Mouse (Mus musculus) kidney, postnatal 25 days (tissue): ENCODE data around the gene Cckar.
"Not testable (repeated sequence)": the region's sequence is repeated elsewhere in the genome, so short reads cannot be mapped to it uniquely, and the experiment has no call there.

Source experiments
- DNase-seq, 2 experiments: peaks; one replicate each; pipeline ENCODE4 v3.0.0; 2021; ENCODE audit warnings: mixed read lengths in 2 of 2

Gene Cckar

GRCm38 (mm10) chr5:53707235-53708177 is at the start of gene Cckar:
TSS of gene Cckar (minus strand) at chr5:53707705.
- DNase-seq: peak; percentile 60 to 82

DNA sequence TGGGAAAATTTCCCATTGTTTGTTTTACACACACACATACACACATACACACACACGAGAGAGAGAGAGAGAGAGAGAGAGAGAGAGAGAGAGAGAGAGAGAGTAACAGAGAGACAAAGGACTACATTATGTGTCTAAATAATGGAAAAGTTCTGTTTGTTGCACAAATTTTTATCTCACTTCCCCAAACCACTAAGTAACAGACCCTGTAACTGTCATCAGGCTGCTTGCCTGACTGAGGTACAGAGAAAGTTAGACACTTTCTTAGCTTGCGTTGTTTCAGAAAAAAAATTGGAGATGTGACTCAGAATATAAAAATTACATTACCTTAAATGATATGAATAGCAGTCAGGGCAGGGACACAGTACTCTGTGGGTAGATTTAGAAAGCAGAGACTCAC is 36.6 kb upstream of the Cckar start:
- DNase-seq: no peak

DNA sequence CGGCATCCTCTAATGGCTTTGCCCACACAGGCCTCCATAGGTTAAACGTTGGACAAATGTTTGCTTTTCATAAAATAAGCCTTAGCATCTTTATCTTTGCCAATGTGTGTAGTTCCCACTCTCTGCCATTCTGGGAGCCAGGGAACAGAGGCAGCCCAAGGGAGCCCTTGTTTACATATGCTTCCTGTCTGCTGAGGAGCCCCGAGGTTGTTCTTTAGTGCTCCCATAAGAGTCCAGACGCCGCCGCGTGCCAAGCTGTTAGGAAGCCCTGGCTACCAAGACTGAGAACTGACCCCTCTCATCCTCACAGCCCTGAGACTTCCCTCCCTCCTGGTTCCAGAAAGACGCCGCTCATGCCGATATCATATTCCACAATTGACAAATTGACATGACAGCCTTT is 25.4 kb upstream of the Cckar start:
- no peak for DNase-seq

GRCm38 (mm10) chr5:53727606-53728005 is 20.1 kb upstream of the Cckar start:
- DNase-seq: peak; percentile 18 to 39

DNA sequence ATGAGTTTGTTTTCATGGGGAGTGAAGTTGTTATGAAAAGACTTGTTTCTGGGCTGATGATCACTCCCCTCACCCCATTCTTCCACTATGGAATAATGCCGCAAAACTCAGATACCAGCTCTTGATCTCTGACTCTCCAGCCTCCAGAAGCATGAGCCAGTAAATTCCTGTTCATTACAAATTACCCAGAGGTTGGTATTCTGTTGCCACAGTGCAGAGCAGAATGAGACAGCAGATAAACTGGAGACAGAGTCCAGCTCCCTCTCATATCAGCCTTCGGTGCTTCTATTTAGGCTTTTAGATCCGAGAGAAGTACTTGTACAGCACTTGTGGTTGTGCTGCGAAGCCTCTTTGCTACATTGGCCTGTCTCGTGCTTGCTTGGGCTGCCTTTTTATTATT is 18.5 kb upstream of the Cckar start:
- DNase-seq: peak in 1 of 2 experiments; percentile 13

DNA sequence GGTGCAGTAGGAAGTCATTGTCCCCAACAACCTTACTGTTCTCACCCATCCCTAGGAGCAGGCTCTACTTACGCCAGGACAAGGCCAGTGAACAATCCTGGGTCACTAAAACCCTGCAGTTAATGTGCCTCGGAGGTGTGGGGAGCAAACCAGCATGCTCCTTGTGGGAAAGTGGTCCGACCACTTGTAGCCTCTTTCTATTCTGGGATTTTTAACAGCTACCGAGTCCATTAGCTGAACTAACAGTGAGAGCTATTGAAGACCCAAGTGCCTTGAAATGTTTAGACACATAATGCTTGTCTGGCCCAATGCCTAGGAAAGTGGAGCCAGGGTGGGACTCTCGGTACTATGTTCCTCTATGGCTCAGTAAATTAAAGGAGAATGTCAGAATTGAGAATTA is 9.0 kb upstream of the Cckar start:
- DNase-seq: no peak

- DNase-seq: no peak
Observed at GRCm38 (mm10) chr5:53711277-53711676, 3.8 kb upstream of the Cckar start.

GRCm38 (mm10) chr5:53708191-53708590 is 686 bp upstream of the Cckar start:
- no peak for DNase-seq

GRCm38 (mm10) chr5:53702686-53703085 is 4.8 kb downstream of the Cckar start:
- no peak for DNase-seq

GRCm38 (mm10) chr5:53697794-53698193 is 9.7 kb downstream of the Cckar start:
- no peak for DNase-seq

DNA sequence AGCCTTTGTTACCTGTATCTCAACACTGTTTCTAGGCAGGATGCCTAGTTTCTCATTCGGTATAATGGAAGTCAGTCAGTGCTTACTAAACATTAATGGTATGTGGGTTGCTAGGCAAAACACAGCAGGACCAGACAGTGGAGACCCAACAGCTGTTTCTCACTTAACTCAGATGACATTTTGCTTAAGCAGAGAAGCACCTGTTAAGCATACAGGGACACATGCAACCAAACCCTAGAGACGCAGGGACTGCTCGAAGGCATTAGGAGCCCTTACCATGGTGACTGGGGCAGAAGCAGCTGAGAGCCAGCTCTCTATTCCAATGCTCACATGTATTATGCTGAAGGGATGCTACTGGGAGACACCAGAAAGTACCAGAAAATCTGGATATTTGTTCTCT is 10.8 kb downstream of the Cckar start:
- DNase-seq: no peak

DNA sequence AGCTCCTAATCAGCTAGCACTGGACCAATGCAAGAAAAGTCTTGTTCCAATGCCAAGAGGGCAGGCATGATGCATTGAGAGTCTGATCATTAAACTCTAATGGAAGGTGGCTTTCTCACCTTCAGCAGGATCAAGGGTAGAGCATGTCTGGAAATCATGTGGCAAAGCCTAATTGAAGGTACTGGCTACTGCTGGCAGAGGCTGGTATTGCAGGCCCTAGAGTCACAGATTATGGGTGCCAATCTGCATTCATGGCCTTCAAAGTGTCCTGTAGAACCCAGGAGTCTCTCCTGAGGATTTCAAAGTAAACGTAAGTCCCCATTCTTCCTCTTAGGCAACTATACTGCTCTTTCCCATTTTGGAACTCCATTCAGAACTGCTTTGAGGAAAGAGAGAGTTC is 14.8 kb downstream of the Cckar start:
- no peak for DNase-seq

GRCm38 (mm10) chr5:53692100-53692499 is 15.4 kb downstream of the Cckar start:
- no peak for DNase-seq

DNA sequence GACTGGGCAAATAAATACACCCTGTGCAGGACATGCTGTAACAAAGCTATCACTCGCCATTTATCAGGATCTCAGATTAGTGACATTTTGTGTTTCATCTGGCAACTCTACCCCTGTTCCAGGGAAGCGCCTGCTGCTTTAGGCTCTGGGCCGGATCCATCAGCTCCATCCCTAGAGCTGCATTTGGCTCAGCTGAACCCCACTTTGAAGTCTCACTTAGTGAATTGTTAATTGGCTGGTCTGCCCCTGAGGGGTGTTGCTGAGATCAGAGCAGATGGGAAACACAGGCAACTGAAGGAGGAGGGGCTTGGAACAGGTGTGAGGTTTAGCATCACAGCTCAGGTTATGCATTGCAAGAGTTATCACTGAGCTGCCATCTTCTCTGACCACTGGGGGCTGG is 15.9 kb downstream of the Cckar start:
- no peak for DNase-seq

DNA sequence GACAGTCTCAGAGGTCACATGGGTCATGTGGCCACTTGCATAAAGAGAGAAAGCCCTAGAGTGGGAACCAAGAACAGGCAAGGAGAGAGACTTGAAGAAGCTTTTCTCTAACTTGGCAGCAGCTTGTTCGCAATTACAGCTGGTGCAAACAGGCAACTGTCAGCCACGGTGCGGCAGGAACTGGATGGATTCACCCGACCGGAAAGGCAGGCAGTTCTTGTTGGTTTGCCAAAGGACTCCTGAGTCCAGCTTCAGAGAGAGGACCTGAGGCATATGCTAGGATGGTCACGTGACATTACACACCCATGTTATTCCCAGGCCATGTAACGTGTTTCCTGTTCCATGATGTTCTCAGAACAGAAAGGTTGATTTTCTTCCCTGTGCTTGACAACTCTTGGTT is 19.2 kb downstream of the Cckar start:
- peak; percentile 27 to 67 for DNase-seq

DNA sequence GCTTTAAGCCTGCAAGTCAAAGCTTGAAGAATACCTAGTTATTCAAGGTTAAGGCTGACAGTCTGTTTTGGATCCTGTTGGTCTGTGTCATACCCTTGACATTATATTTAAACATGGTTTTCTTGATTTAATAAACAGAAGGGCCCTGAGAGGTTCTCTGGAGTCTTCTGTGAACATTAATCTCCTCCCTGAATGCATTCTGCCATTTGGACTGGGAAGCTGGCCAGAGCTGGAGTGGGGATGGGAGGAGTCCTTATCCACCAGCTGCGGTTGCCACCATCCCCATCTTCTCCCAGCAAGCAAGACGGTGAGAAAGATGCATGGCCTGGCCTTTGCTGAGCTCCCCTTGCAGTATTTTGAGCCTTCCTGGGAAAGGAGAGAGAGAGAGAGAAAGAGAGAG is 21.1 kb downstream of the Cckar start:
- no peak for DNase-seq

DNA sequence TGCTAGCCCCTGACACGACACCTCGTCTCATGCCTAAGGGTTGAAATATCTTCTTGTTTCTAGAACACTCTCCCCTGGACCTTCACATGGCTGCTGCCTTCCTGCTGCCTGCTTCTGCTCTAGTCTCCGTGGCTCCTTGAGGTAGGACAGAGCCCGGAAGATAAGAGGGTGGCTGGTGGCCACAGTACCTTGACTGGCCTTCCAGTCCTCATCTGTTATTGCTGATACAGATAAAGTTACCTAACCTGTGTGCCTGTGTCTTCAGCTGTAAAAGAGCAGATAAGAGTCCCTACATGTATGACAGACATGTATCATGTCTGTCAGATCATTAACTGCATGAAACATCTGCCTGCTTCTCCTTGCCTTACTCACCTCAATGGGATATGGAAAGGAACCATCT is 21.9 kb downstream of the Cckar start:
- DNase-seq: no peak

DNA sequence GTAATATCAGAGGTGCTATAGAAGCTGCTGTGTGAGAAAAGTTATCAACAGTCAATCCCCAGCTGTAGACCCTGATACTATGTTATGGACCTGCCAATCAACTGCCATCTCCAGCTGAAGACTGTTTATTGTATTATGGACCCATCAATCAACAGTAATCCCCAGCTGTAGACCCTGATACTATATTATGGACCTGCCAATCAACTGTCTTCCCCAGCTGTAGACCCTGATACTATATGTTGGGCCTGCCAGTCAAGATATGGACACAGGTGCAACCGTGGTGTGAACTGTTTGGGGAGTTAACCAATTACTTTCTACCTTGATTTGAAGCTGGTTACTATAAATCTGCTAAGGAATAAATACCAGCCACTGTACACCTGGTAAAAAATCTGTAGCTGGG is 23.1 kb downstream of the Cckar start:
- no peak for DNase-seq

- DNase-seq: no peak
Observed at GRCm38 (mm10) chr5:53683916-53684315, 23.6 kb downstream of the Cckar start.

- no peak for DNase-seq
Observed at GRCm38 (mm10) chr5:53679651-53680050, 27.9 kb downstream of the Cckar start.

DNA sequence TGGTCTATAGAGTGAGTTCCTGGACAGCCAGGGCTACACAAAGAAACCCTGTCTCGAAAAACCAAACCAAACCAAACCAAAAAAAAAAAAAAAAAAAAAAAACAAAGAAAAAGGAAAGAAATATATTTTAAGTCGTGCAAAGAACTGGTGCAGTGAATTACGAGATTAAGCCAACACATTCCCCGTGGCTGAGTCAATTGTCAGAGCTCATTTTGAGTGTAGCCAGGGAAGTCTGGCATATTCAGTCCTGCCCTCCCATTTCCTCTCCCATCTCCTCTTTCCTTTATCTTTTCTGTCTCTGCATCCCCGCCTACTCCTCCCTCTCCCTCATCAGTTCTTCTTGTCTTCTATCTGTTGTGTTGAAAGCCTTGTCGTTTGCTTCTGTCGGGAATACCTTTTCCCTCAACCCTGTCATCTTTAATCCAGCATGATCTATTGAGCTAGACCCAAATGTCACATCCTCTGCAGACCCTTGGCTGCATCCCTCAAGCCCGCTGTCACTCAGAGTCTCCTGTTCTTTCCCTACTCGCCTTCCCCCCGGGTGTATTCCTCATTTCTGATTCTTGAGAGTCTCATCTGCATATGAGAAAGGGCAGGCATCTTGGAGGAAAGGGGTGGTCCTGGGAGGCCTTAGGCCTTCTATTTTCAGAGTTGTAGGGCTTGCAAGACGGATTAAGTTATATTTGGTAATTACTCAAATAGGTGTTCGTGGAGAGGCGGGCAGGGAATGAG is 29.3 kb downstream of the Cckar start:
- no peak for DNase-seq

DNA sequence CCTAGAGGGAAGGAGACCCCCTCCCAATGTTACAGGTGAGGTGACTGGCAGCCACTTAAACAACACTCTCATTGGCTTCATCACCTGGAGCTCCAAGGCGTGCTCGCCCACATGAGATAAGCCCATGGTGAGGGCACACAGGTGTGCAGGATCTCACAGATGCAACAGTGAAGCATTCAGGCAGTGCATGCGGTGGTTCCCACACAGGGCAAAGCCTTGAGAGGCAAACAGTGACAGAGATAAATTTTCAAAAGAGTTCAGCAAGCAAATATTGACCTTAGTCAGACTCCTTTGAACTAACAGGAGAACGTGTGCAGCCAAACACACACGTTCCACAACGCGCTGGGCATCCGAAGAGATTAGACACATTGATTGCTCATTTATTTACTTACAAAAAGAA is 30.8 kb downstream of the Cckar start:
- no peak for DNase-seq

DNA sequence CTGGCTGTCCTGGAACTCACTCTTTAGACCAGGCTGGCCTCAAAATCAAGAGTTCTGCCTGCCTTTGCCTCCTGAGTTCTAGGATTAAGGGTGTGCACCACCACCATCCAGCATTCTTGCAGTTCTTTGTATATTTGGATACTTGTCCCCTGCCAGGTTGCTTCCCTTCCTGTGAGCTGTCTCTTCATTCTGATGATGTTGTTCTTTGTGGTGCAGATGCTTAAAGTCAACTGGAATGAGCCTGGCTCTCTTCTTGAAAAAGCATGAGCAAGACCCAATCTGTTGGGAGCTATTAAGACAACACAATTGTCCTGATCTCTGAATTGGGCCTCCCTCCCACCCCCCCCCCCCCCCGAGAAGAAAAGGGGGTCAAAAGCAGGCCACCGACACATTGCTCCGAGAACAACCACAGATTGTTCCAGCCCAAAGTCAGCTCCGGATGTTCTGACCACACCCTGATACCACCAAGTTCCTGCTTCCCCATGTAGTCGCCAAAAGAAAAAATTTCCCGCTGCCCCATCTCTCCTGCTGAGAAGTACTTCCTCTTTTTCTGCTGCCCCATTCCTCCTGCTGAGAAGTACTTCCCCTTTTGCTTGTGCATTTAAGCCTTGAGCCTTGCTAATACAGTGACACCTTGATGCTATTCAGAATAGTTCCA is 33.9 kb downstream of the Cckar start:
- DNase-seq: not testable (repeated sequence)

DNA sequence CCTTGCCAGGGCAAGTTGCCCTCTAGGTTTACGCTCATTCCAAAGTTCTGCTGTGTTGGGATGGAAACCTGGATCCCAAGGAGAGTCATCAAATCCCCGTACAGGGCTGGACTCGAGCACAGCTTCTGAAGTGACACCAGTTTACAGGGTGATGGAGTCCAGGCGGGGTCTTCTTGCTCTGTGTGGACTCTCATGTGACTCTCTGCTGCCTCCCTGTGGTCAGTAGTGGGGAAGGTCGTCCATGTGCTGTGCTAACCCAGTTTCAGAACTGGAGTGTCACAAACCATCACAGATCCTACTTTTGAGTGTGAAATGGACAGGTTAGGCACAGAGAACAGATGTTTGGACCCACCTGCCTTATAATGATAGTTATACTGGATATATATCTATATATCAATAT is 35.2 kb downstream of the Cckar start:
- peak; percentile 74 to 87 for DNase-seq
